Mouse (Mus musculus) stomach, postnatal 0 days (tissue): ENCODE measurements around the gene Hnrnpd. TPM values are rescaled to one million over a fixed set of nuclear protein-coding genes. Genes with fewer than 3 reads are reported as not detected.
A peak's percentile ranks its signal among the peaks of the same experiment; 100 is the strongest.

ENCODE experiments used
- ATAC-seq: fragments of 200-750 bp; cut with Nextera tagmentation; 2 replicates; pipeline ENCODE4 v1.8.0; 2017; ENCODE audit not compliant: low FRiP score, low TSS enrichment
- DNase-seq: peaks from one replicate; pipeline ENCODE4 v3.0.0-alpha.2; 2016; ENCODE audit warnings: low spot score
- H3K27ac ChIP-seq: fragments of 300-500 bp; sonication (generic); replicated peaks from 2 replicates; pipeline ENCODE4 v1.5.1; 2014; ENCODE audit warnings: mild to moderate bottlenecking, control low read depth
- H3K27me3 ChIP-seq: fragments of 300-500 bp; sonication (generic); 2 replicates; pipeline ENCODE4 v1.6.1; 2014; ENCODE audit warnings: low read length; ENCODE audit not compliant: control insufficient read depth, insufficient read depth
- H3K36me3 ChIP-seq: fragments of 300-500 bp; sonication (generic); 2 replicates; pipeline ENCODE4 v1.6.1; 2014; ENCODE audit warnings: low read length, mixed read lengths; ENCODE audit not compliant: control insufficient read depth, insufficient read depth
- H3K4me1 ChIP-seq: fragments of 300-500 bp; sonication (generic); replicated peaks from 2 replicates; pipeline ENCODE4 v1.6.1; 2014; ENCODE audit warnings: antibody characterized with exemption; ENCODE audit not compliant: control insufficient read depth, insufficient read depth
- H3K4me2 ChIP-seq: fragments of 300-500 bp; sonication (generic); replicated peaks from 2 replicates; pipeline ENCODE4 v1.6.1; 2014; ENCODE audit warnings: low read depth, mild to moderate bottlenecking, control low read depth, moderate library complexity
- H3K4me3 ChIP-seq: fragments of 300-500 bp; sonication (generic); 2 replicates; pipeline ENCODE4 v1.5.1; 2014; ENCODE audit warnings: low read depth, low read length, control low read depth
- H3K9ac ChIP-seq: fragments of 300-500 bp; sonication (generic); 2 replicates; pipeline ENCODE4 v1.6.1; 2014; ENCODE audit warnings: mild to moderate bottlenecking, low read length, control low read depth, mixed read lengths
- H3K9me3 ChIP-seq: fragments of 300-500 bp; sonication (generic); 2 replicates; pipeline ENCODE4 v1.6.1; 2016; ENCODE audit warnings: low read length; ENCODE audit not compliant: control insufficient read depth
- CTCF ChIP-seq: IDR thresholded peaks from 2 replicates; pipeline ENCODE4 v1.5.1; 2016; ENCODE audit warnings: antibody characterized with exemption, low read depth, mild to moderate bottlenecking, moderate library complexity
- EP300 ChIP-seq: optimal IDR thresholded peaks from 2 replicates; pipeline ENCODE3; 2016; ENCODE audit warnings: antibody characterized with exemption
- WGBS: fragments of 180-500 bp; shearing (Covaris S2); extraction: QIAGEN DNeasy Blood & Tissue Kit; methylation state at CpG from one replicate; pipeline ENCODE4 v1.1.7; 2014; 5-methylcytosine and 5-hydroxymethylcytosine counted together
- polyA plus RNA-seq: library from polyadenylated mRNA; unstranded; fragments of >200 nt; fragmentation: Nextera tagmentation; extraction: Ambion mirVana; gene quantifications from 2 replicates; pipeline ENCODE4 v1.2.1, GENCODE M21; 2015

Gene Hnrnpd
- polyA plus RNA-seq, 1 experiment from 2014 or later: 53.5 TPM

DNA sequence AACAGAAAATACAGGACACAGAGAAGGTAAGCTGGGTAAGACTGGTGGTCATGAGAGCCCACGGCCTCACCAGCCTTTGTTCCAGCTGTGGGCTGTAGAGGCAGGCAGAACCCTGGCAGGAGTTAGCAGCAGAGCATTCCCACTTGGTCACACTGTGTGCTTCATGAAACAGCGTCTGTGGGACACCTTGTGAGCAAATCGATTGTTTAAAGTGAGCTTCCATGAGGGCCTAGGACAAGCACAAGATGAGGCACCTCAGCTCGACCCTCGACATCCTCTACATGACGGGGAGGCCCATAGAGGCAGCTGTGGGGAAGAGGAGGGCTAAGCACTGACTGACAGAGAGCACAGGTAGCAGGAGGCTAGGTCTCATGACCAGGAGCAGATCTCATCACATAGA, 46.8 kb downstream of the Hnrnpd start:
- Histone ChIP-seq H3K9ac (no peak overlapping the region), H3K4me3 (no peak overlapping the region), H3K27ac (no peak overlapping the region), H3K4me2 (no peak overlapping the region), H3K9me3 (no peaks in the 10 kb centered on the region), H3K36me3 (no peaks in the 10 kb centered on the region), H3K4me1 (no peaks in the 10 kb centered on the region), H3K27me3 (no peaks in the 10 kb centered on the region)
- DNase-seq (no peak), ATAC-seq (no peak)
- TF ChIP-seq CTCF (no peak), EP300 (no peak)
- WGBS: 87% methylated on average over 6 of the region's 6 CpGs

DNA sequence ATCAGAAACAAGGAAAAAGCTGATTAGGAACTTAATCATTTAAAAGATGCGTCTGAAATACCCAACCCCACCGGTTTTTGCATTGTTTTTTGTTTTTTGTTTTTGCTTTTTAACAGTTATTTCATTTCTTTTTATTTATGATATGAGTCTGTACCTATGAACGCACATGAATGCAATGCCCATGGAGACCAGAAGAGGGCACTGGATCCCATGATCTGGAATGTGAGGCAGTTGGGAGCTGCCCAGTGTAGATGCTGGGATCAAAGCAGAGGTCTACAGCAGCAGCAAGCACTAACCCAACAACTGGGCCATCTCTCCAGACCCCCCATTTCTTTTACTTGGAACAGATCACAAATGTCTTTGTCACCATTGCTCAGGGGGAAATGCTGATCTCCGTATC, 50.8 kb downstream of the Hnrnpd start:
- H3K27ac ChIP-seq: no peak overlapping the region
- H3K4me3 ChIP-seq: no peak overlapping the region
- no peaks in the 10 kb centered on the region for H3K9me3 ChIP-seq
- H3K9ac ChIP-seq: no peak overlapping the region
- H3K36me3 ChIP-seq: no peaks in the 10 kb centered on the region
- DNase-seq (peak; percentile 79), ATAC-seq (peak; percentile 71; the same call in 1 of the 2 replicates)
- no peak for TF ChIP-seq EP300
- peak; percentile 82 for TF ChIP-seq CTCF
- H3K27me3 ChIP-seq: no peaks in the 10 kb centered on the region
- H3K4me1 ChIP-seq: no peaks in the 10 kb centered on the region
- WGBS: 56% methylated on average over 4 of the region's 4 CpGs
- no peak overlapping the region for H3K4me2 ChIP-seq

DNA sequence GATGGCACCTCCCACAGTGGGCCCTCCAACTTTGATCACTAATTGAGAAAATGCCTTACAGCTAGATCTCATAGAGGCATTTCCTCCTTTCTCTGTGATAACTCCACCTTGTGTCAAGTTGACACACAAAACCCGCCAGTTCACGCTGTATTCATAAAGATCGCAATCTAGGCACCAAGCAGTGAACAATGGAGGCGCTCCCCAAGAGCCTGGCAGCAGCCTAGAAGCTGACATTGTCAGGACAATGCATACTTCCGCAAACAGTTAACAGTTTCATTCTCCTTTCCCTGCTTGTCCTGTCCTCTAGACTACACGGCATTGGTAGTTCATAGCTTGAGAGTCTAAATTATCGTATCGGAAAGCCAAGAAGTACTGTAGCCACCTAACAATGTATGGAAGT, 56.7 kb downstream of the Hnrnpd start:
- ATAC-seq (no peak; the same call in 1 of the 2 replicates), DNase-seq (peak; percentile 33)
- 66% methylated on average over 8 of the region's 8 CpGs for WGBS
- Histone ChIP-seq H3K27me3 (no peaks in the 10 kb centered on the region), H3K9me3 (no peaks in the 10 kb centered on the region), H3K27ac (no peak overlapping the region), H3K4me3 (no peak overlapping the region), H3K4me1 (no peaks in the 10 kb centered on the region), H3K36me3 (no peaks in the 10 kb centered on the region), H3K4me2 (no peak overlapping the region), H3K9ac (no peak overlapping the region)
- TF ChIP-seq EP300 (no peak), CTCF (no peak)

DNA sequence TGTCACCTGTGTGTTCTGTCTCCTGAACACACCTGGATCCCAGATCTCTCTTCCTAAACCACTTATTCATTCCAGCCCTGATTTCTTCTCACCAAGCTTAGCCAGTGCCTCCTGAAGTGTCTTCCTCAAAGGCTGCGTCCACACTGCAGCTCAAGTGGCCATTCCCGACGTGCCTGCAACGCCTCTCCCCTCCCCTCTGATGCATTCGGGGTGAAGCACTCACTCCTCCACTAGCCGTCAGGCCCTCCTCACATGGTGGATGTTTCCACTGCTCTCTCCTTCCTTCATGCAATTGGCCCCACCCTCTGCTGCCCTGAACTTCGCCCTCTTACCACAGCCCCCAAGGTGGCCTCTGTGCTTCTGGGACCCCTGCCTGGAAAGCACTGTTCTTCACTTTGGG, 63.2 kb downstream of the Hnrnpd start:
- H3K27me3 ChIP-seq: no peaks in the 10 kb centered on the region
- H3K9me3 ChIP-seq: no peaks in the 10 kb centered on the region
- WGBS: 27% methylated on average over 7 of the region's 7 CpGs
- H3K4me3 ChIP-seq: no peak overlapping the region
- no peak overlapping the region for H3K27ac ChIP-seq
- H3K4me2 ChIP-seq: no peak overlapping the region
- ATAC-seq (peak; percentile 59; the same call in 1 of the 2 replicates), DNase-seq (no peak)
- H3K4me1 ChIP-seq: no peaks in the 10 kb centered on the region; the same call in 1 of the 2 replicates
- H3K36me3 ChIP-seq: no peaks in the 10 kb centered on the region
- no peak overlapping the region for H3K9ac ChIP-seq
- no peak for TF ChIP-seq EP300
- no peak for TF ChIP-seq CTCF

GRCm38 (mm10) chr5:99906181-99906956, 72.4 kb downstream of the Hnrnpd start, which contains the start of gene Vamp9:
Gene Vamp9 (plus strand): TSS chr5:99906254.
- H3K4me3 ChIP-seq: peak within 1 kb of the TSS; percentile 60
- no peaks in the 10 kb centered on the region for H3K36me3 ChIP-seq
- no peaks in the 10 kb centered on the region for H3K27me3 ChIP-seq
- no peaks in the 10 kb centered on the region for H3K9me3 ChIP-seq
- 7% methylated on average over 48 of the region's 49 CpGs for WGBS
- H3K9ac ChIP-seq: peak within 1 kb of the TSS; percentile 65
- TF ChIP-seq CTCF: peak; percentile 67
- TF ChIP-seq EP300: no peak
- DNase-seq (peak; percentile 97), ATAC-seq (peak; percentile 100)
- peak within 1 kb of the TSS; percentile 83 for H3K27ac ChIP-seq
- H3K4me2 ChIP-seq: peak within 1 kb of the TSS; percentile 59
- no peaks in the 10 kb centered on the region for H3K4me1 ChIP-seq

Other genes with a start within 250 kb of the Hnrnpd start
- gene Rasgef1b, start 249.9 kb downstream of the Hnrnpd start, polyA plus RNA-seq: 37.4 and 40.7 TPM in 2 replicates
- gene Vamp9, start 72.7 kb downstream of the Hnrnpd start, polyA plus RNA-seq: 0.15 and 0.21 TPM in 2 replicates
- gene 4930524J08Rik, start 123 bp upstream of the Hnrnpd start, polyA plus RNA-seq: 1.9 and 2.6 TPM in 2 replicates
- 58.8 and 58.9 TPM in 2 replicates for gene Hnrnpdl, start 60.7 kb upstream of the Hnrnpd start, polyA plus RNA-seq
- gene Enoph1, start 61.0 kb upstream of the Hnrnpd start, polyA plus RNA-seq: 23.4 and 23.5 TPM in 2 replicates
- gene Tmem150c, start 180.9 kb upstream of the Hnrnpd start, polyA plus RNA-seq: 2.4 and 2.5 TPM in 2 replicates